Mouse (Mus musculus) midbrain, embryonic 11.5 days (tissue): ENCODE results near the gene Tpbg. TPM values are rescaled to one million over a fixed set of nuclear protein-coding genes. Genes with fewer than 3 reads are reported as not detected.

Experiments used
- ATAC-seq: fragments of 200-750 bp; cut with Nextera tagmentation; 2 replicates; pipeline ENCODE4 v1.8.0; 2017; ENCODE audit warnings: moderate TSS enrichment, moderate library complexity; ENCODE audit not compliant: low FRiP score
- DNase-seq: peaks from one replicate; pipeline ENCODE4 v3.0.0; 2015; ENCODE audit warnings: low spot score; ENCODE audit errors: missing footprints
- H3K27ac ChIP-seq: fragments of 300-500 bp; sonication (generic); 2 replicates; pipeline ENCODE4 v1.5.1; 2014; ENCODE audit warnings: low read depth, low read length
- H3K27me3 ChIP-seq: fragments of 300-500 bp; sonication (generic); 2 replicates; pipeline ENCODE4 v1.6.1; 2014; ENCODE audit warnings: mild to moderate bottlenecking, low read length, moderate library complexity, mixed read lengths; ENCODE audit not compliant: control insufficient read depth, insufficient read depth
- H3K36me3 ChIP-seq: fragments of 300-500 bp; sonication (generic); 2 replicates; pipeline ENCODE4 v1.6.1; 2014; ENCODE audit warnings: mild to moderate bottlenecking, low read length, moderate library complexity, mixed read lengths; ENCODE audit not compliant: control insufficient read depth, insufficient read depth
- H3K4me1 ChIP-seq: fragments of 300-500 bp; sonication (generic); 2 replicates; pipeline ENCODE4 v1.6.1; 2014; ENCODE audit warnings: low read length; ENCODE audit not compliant: control insufficient read depth, insufficient read depth
- H3K4me2 ChIP-seq: fragments of 300-500 bp; sonication (generic); 2 replicates; pipeline ENCODE4 v1.6.1; 2014; ENCODE audit warnings: mild to moderate bottlenecking, moderate library complexity
- H3K4me3 ChIP-seq: fragments of 300-500 bp; sonication (generic); 2 replicates; pipeline ENCODE4 v1.5.1; 2014; ENCODE audit warnings: low read depth, low read length
- H3K9ac ChIP-seq: fragments of 300-500 bp; sonication (generic); 2 replicates; pipeline ENCODE4 v1.6.1; 2014; ENCODE audit warnings: low read length
- H3K9me3 ChIP-seq: fragments of 300-500 bp; sonication (generic); 2 replicates; pipeline ENCODE4 v1.6.1; 2016; ENCODE audit warnings: low read length; ENCODE audit not compliant: control insufficient read depth
- WGBS: fragments of 180-500 bp; shearing (Covaris S2); extraction: QIAGEN DNeasy Blood & Tissue Kit; methylation state at CpG from one replicate; pipeline ENCODE4 v1.1.7; 2014; 5-methylcytosine and 5-hydroxymethylcytosine counted together
- polyA plus RNA-seq: library from polyadenylated mRNA; unstranded; fragments of >200 nt; fragmentation: Nextera tagmentation; extraction: Ambion mirVana; gene quantifications from 2 replicates; pipeline ENCODE4 v1.2.1, GENCODE M21; 2014

Tpbg gene
- polyA plus RNA-seq, 1 experiment from 2014 or later: 46.6 TPM

DNA sequence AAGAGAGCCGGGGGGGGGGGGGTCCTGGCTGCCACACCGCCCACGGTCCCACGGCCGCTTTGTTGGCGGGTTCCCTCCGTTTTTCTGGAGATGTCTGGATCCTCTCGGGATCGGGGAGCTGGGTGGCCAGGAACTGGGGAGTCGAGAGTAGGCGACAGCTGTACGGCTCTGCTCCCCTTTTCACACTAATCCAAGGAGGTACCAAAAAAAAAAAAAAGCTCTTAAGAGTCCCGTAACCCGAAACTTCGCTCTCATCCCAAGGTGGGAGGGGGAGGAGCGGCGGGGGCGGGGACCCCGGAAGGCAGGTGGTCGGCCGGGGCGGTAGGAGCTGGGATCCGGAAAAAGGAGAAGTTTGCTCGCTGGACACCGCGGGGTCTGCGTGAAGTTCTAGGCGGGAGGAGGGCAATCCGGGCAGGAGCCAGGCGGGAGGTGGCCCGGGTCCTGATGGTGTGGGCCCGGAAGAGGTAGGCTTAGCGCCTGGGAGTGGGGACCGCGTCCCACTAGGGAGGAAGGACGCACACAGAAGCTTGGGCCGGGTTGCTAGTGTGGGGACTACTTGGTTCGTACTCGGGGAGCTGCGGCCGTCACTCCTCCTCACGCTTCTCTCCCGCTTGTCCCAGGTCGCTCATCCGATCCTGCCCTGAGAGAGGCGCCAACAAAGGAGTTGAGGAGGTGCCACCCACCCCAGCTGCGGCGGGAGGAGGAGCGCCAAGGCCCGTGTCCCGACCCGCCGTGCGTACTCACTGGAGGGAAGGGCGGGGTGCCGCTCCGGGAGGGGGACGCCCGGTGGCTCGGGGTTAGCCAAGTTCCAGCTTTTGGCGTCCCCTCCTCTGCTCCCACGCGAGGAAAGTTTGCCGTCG, 1.1 kb downstream of the Tpbg start:
- H3K9ac ChIP-seq: peak overlapping the region; percentile 77
- peaks cover 8% of the 10 kb centered on the region for H3K4me1 ChIP-seq
- peak overlapping the region; percentile 98 for H3K4me2 ChIP-seq
- WGBS: under 1% methylated on average over 60 of the region's 65 CpGs
- H3K27me3 ChIP-seq: peaks cover 2% of the 10 kb centered on the region; the same call in 1 of the 2 replicates
- H3K27ac ChIP-seq: peak overlapping the region; percentile 67
- ATAC-seq (peak; percentile 82), DNase-seq (peak; percentile 96)
- H3K36me3 ChIP-seq: no peaks in the 10 kb centered on the region
- peak overlapping the region; percentile 63 for H3K4me3 ChIP-seq
- no peaks in the 10 kb centered on the region for H3K9me3 ChIP-seq

DNA sequence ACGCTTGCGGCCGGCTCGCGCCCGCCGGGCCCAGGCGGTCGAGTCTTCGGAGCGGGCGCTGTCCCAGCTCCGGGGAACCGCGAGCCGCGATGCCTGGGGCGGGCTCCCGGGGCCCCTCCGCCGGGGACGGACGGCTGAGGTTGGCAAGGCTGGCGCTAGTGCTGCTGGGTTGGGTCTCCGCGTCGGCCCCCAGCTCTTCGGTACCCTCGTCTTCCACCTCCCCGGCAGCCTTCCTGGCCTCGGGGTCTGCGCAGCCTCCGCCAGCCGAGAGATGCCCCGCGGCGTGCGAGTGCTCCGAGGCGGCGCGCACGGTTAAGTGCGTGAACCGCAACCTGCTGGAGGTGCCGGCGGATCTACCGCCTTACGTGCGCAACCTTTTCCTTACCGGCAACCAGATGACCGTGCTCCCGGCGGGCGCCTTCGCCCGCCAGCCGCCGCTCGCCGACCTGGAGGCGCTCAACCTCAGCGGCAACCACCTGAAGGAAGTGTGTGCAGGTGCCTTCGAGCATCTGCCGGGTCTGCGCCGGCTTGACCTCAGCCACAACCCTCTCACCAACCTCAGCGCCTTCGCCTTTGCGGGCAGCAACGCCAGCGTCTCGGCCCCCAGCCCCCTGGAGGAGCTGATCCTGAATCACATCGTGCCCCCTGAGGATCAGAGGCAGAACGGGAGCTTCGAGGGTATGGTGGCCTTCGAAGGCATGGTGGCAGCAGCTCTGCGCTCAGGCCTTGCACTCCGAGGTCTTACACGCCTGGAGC, 1.9 kb downstream of the Tpbg start:
- ATAC-seq: peak; percentile 43
- peaks cover 2% of the 10 kb centered on the region; the same call in 1 of the 2 replicates for H3K27me3 ChIP-seq
- WGBS: 1% methylated on average over 79 of the region's 80 CpGs

DNA sequence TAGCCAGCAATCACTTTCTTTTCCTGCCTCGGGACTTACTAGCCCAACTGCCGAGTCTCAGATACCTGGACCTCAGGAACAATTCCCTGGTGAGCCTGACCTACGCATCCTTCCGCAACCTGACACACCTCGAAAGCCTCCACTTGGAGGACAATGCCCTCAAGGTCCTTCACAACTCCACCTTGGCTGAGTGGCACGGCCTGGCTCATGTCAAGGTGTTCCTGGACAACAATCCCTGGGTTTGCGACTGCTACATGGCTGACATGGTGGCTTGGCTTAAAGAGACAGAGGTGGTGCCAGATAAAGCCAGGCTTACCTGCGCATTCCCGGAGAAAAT, 2.4 kb downstream of the Tpbg start:
- no peak overlapping the region for H3K27ac ChIP-seq

More for the DNA sequence above, 1.9 kb downstream of the Tpbg start:
- peak overlapping the region; percentile 67 for H3K27ac ChIP-seq
- H3K4me2 ChIP-seq: peak overlapping the region; percentile 98
- no peaks in the 10 kb centered on the region for H3K36me3 ChIP-seq
- H3K4me3 ChIP-seq: peak overlapping the region; percentile 63
- no peaks in the 10 kb centered on the region for H3K9me3 ChIP-seq
- H3K4me1 ChIP-seq: peaks cover 8% of the 10 kb centered on the region
- H3K9ac ChIP-seq: peak overlapping the region; percentile 77
- DNase-seq: peak; percentile 92

DNA sequence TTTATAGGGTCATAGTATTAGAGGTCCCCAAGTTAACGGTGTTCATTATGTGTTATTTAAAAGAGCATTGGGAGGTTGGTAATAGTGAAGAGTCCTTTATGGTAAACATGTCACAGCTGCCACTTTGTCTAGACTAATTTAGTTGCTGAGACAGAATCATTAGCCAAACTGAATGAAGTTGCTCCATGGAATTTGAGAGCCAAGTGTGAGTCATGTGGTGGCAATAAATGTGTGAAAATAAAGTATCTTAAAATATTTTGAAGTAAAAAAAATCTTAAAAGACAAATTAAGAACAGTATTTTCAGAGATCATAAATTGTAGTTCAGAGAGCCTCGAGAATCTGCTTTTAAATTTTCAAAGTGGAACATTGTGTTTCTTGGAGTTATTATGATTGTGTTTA, 4.0 kb downstream of the Tpbg start:
- 56% methylated on average over 2 of the region's 2 CpGs for WGBS
- peaks cover 2% of the 10 kb centered on the region; the same call in 1 of the 2 replicates for H3K27me3 ChIP-seq
- H3K9ac ChIP-seq: no peak overlapping the region
- DNase-seq (no peak), ATAC-seq (no peak)
- peak overlapping the region; percentile 19; the same call in 1 of the 2 replicates for H3K4me2 ChIP-seq
- H3K4me1 ChIP-seq: peaks cover 8% of the 10 kb centered on the region
- no peaks in the 10 kb centered on the region for H3K9me3 ChIP-seq
- H3K36me3 ChIP-seq: no peaks in the 10 kb centered on the region
- H3K4me3 ChIP-seq: no peak overlapping the region
- no peak overlapping the region for H3K27ac ChIP-seq

More for the DNA sequence above, 2.4 kb downstream of the Tpbg start:
- DNase-seq (peak; percentile 91), ATAC-seq (no peak)
- H3K36me3 ChIP-seq: no peaks in the 10 kb centered on the region
- no peaks in the 10 kb centered on the region for H3K9me3 ChIP-seq
- peaks cover 2% of the 10 kb centered on the region; the same call in 1 of the 2 replicates for H3K27me3 ChIP-seq
- 63% methylated on average over 9 of the region's 9 CpGs for WGBS
- peak overlapping the region; percentile 63 for H3K4me3 ChIP-seq
- peak overlapping the region; percentile 77 for H3K9ac ChIP-seq
- H3K4me1 ChIP-seq: peaks cover 8% of the 10 kb centered on the region
- H3K4me2 ChIP-seq: peak overlapping the region; percentile 98

DNA sequence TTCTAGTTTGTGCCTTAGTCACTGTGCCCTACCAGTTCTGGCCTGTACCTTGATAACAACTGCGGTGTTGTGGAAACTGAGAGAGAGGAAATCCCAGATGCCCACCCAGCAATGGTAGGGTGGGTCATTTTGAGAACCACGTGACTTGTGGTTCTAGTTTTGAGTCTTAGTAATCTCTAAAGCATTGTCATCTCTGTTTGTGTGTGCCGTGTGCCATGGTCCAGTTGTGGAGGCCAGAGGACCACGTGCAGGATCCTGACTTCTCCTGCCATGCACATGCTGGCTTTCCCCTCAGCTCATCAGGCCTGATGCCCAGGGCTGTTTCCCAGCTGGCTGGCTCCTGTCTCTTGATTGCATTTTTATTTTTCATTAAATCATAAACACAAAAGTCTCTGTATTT, 12.6 kb downstream of the Tpbg start:
- no peak for ATAC-seq
- no peak overlapping the region for H3K9ac ChIP-seq
- 93% methylated on average over 4 of the region's 4 CpGs for WGBS
- H3K4me3 ChIP-seq: no peak overlapping the region
- H3K27me3 ChIP-seq: no peaks in the 10 kb centered on the region
- no peak overlapping the region for H3K27ac ChIP-seq
- H3K36me3 ChIP-seq: peaks cover 5% of the 10 kb centered on the region; the same call in 1 of the 2 replicates
- no peaks in the 10 kb centered on the region for H3K4me1 ChIP-seq
- DNase-seq: no peak
- H3K4me2 ChIP-seq: no peak overlapping the region
- no peaks in the 10 kb centered on the region for H3K9me3 ChIP-seq

DNA sequence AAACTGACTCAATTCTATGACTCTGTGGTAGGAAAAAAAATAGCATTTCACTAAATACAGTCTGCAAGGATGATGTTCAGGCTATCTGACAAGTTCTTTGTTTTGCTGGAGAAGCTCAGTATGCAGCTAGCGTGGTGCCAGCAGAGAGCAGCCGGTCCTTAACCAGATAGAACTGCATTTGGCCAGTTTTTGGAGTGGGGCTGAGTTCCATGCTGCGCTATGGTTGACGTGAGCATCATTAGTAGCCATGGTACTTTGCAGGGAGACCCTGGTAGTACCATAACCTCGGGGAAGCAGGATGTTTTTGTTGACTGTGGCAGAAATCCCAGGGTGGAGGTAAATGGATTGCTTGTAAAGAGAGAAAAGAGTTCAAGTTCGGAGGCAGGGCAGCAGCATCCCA, 14.3 kb downstream of the Tpbg start:
- Histone ChIP-seq H3K9ac (no peak overlapping the region), H3K27ac (no peak overlapping the region), H3K4me1 (0 out of 2 replicates have a peak, but pooled peaks cover 1% of the 10 kb centered on the region), H3K4me2 (no peak overlapping the region), H3K36me3 (peaks cover 4% of the 10 kb centered on the region; the same call in 1 of the 2 replicates), H3K9me3 (no peaks in the 10 kb centered on the region), H3K4me3 (no peak overlapping the region), H3K27me3 (no peaks in the 10 kb centered on the region)
- WGBS: 77% methylated on average over 6 of the region's 6 CpGs
- ATAC-seq (no peak), DNase-seq (no peak)

DNA sequence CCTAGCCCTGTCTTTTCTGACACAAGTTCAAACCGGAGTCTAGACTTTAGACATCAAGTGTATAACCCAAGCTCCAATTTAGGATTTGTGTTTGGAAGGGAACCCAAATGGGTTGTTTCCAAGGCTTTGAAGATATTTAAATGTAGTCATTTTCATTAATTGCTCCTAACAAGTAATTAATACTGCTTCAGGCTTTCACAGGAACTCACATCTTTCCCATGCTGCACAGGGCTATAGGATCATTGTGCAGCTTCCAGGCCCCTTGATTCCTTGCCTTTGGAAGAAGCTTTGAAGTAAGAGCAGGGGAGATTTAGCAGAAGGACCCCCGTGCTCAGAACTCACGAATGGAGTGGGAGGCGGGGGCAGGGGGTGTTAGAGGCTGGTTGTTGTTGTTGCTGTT, 18.9 kb downstream of the Tpbg start:
- DNase-seq (no peak), ATAC-seq (no peak)
- 40% methylated on average over 4 of the region's 4 CpGs for WGBS

DNA sequence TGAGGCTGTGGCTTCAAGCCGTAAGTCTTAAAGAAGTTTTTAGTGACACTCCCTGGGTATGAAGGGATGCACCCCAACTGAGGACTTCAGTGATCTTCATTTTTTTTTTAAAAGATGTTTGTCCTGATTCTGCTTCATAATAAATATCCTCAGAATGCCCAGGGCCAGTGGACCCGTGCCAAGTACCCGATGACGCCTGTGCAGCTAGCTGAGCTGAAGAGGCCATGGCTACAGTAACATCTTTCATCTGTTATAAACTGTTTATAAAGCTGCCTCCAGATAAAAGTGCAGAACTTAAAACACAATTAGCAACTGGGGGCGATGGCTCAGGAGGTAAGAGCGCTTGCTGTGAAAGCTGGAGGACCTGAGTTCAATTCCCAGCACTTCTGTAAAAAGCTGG, 20.4 kb downstream of the Tpbg start:
- Histone ChIP-seq H3K4me1 (peaks cover 5% of the 10 kb centered on the region; the same call in 1 of the 2 replicates), H3K27ac (no peak overlapping the region), H3K36me3 (no peaks in the 10 kb centered on the region), H3K4me2 (no peak overlapping the region), H3K9ac (no peak overlapping the region), H3K9me3 (no peaks in the 10 kb centered on the region), H3K27me3 (no peaks in the 10 kb centered on the region), H3K4me3 (no peak overlapping the region)
- DNase-seq (no peak), ATAC-seq (no peak)
- WGBS: 90% methylated on average over 6 of the region's 6 CpGs

More for the DNA sequence above, 18.9 kb downstream of the Tpbg start:
- H3K9ac ChIP-seq: no peak overlapping the region
- no peaks in the 10 kb centered on the region for H3K27me3 ChIP-seq
- peaks cover 5% of the 10 kb centered on the region; the same call in 1 of the 2 replicates for H3K4me1 ChIP-seq
- H3K9me3 ChIP-seq: no peaks in the 10 kb centered on the region
- H3K4me2 ChIP-seq: no peak overlapping the region
- no peak overlapping the region for H3K4me3 ChIP-seq
- H3K36me3 ChIP-seq: no peaks in the 10 kb centered on the region
- H3K27ac ChIP-seq: no peak overlapping the region

DNA sequence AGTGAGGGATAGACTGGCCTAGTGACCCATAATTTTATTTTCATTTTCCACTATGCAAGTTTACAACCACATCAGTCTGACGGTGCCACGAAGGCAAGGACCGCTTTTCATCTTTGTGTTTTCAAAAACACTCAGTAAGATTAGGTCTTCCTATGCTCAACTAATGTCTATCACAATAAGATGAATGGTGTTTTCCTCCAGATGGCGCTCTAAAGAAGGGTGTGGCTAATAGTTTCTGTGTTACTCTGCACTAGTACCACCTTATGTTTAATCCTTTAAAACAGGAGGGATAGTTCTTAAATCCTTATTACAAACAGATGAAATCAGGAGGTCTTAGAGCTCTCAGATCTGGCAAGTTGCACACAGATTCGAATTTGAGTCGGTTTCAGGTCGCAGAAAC, 30.7 kb downstream of the Tpbg start:
- no peak overlapping the region for H3K9ac ChIP-seq
- H3K27ac ChIP-seq: no peak overlapping the region
- H3K4me2 ChIP-seq: no peak overlapping the region
- H3K9me3 ChIP-seq: no peaks in the 10 kb centered on the region
- DNase-seq (no peak), ATAC-seq (no peak)
- no peaks in the 10 kb centered on the region for H3K27me3 ChIP-seq
- no peaks in the 10 kb centered on the region for H3K4me1 ChIP-seq
- H3K36me3 ChIP-seq: no peaks in the 10 kb centered on the region
- WGBS: 79% methylated on average over 7 of the region's 7 CpGs
- no peak overlapping the region for H3K4me3 ChIP-seq
